Mouse (Mus musculus) heart, adult 9 months (tissue): ENCODE measurements around the gene Rasgrp1.

Experiments
- DNase-seq, 2 experiments: peaks; one replicate each; pipeline ENCODE4 v3.0.0; 2022; ENCODE audit warnings: low spot score in 2 of 2

Rasgrp1 gene

DNA sequence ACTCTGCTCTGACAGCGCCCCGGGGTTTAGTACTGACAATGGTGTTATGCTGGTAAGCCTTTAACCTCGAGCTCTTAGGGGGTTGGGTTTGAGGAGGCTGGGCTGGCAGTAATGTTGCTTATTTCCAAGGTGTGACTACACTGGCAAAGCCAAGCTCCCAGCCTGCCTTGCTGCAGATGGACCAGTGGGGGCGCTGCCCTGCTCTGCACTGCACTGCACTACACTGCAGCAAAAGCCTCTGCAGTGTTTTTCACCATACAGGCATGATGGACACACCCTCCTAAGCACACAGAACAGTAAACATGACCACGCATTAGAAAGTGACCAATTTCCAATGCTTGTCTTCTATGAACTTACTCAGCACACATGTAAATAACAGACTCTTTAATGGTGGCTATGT, 11.2 kb downstream of the Rasgrp1 start:
- DNase-seq: no peak

DNA sequence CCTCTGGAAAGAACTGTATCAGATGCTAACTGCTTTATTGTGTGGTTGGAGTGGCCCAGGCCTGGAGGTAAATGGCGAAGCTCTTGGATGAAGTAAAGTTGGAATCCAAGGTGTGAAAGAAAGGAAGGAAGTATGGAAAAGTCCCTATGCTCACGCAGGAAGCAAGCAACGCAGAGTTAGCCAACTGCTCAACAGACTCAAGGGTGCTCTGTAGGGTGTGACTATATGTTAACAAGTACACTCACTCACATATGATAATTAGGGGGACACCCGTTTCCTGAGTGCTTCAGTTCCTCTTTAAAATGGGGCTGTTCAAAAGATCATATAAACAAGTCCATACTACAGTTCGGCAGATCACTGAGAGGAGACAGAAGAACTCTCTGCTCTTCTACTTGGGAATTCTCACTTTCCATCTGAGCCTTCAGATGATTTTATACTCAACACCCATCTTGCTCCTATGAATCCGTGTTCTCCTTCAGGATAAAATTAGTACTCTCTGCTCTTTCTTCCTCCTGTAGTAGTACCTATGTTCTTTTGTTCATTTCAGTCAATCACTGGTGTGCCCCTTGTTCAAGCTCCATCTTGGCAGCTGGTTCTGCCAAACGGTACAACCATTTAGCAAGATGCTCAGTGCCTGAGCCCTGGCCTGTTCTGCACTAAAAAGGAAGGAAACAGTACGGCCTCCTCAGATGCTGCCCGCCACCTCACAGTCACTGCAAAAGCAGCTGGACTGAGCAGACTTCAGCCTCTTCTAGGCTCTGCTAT, 14.1 kb downstream of the Rasgrp1 start:
- DNase-seq: no peak

DNA sequence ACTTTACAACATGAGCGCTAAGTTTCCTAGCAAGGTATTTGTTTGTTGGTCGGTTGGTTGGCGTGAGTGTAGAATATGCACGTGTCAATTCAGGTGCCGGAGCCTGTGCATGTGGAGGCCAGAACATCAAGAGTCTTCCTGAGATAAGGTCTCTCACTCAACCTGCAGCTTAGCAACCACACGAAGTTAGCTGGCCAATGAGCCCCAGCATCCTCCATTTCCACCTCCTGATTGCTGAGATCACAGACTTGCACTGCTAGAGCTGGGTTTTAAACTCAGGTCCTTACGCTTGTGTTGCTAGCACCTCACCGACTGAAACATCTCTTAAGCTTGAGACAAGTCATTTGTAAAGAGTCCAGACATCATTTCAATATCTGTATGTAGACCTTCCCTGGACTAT, 20.4 kb downstream of the Rasgrp1 start:
- DNase-seq: no peak

GRCm38 (mm10) chr2:117321231-117321630, 21.6 kb downstream of the Rasgrp1 start:
- no peak for DNase-seq

DNA sequence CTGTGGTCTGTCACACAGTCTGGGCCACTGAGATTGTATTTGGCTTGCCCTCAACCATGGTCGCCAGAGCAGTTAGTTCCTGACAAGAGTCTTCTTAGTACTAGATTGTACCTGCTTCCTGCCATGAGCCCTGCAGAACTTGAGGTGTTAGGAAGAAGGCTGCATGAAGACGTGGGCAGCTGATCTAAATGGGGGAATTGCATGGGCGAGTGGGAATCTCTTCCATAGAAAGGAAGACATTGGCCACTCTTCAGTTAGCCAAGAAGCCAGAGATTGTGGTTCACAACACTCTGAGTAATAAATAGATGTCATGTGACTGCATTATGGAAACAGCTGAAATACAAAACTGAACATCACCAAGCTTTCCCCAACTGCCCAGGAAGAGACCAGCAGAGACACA, 23.8 kb downstream of the Rasgrp1 start:
- DNase-seq: no peak

DNA sequence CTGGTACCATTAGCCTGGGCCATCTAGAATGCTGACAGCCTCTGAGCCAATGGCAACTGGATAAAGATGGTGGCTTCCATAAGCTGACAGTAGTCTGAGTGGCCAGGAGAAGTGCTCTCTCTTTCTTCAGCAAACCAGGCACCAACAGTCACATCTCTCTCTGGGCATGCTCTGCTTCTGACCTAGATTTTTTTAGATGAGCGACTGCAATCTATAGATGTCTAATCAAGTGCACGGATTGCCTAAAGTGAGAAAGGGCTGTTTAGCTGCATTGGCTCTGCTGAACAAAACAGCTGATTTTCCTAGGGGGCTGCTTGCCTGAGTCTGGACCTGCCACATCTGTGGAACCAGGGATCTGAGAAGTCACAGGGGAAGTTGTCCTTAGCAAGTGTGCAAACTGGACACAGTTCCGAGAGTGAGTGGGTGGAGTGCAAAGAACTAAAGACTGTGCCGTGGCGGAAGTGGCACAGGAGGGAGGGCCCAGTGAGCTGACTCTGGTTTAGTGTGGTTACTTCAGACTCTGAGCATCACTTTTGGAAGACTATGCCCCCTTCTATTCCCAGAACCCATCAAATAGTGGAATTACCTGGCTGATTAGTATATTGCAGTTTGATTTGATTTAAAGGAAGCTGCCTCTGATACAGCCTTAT, 29.1 kb downstream of the Rasgrp1 start:
- DNase-seq: no peak

GRCm38 (mm10) chr2:117312441-117312895, 30.3 kb downstream of the Rasgrp1 start:
- DNase-seq: no peak

GRCm38 (mm10) chr2:117312030-117312429, 30.8 kb downstream of the Rasgrp1 start:
- no peak for DNase-seq

DNA sequence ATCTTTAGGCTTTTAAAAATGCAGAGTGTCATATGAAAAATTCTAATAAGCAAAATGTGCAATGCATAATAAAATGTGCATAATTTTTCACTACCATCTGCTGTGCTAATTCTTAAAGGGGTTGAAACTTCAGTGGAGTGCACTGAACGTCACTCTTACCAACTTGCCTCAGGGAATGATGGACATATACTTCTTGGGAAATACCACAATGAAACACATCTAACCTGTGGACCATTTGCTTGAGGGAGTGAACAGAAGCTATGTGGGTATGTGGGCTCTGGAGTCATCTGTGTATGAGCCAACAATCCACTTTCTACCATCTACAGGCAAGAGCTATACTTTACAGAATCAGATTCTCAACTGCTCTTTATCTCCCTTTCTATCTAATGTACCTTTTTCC, 31.5 kb downstream of the Rasgrp1 start:
- DNase-seq: no peak

DNA sequence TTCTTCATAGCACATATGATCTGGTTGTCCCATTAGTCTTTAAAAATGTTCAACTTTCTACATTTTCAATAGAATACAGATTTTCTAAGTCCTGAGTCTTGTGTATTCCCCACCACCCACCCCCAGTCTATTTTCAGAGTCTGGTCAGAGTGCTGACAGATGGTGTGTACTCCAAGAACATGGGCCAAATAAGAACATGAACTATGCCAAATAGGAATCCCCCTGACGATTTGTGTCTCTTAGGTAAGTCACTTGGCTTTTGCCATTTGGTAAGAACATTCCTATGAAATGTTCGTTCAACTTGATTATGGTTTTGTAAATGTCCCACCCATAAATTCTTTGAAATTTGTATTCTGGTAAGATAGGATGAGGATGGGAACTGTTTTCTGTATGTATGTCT, 33.8 kb downstream of the Rasgrp1 start:
- no peak for DNase-seq

GRCm38 (mm10) chr2:117307959-117308358, 34.8 kb downstream of the Rasgrp1 start:
- DNase-seq: no peak

- no peak for DNase-seq
Measured at GRCm38 (mm10) chr2:117304941-117305340, 37.9 kb downstream of the Rasgrp1 start.

DNA sequence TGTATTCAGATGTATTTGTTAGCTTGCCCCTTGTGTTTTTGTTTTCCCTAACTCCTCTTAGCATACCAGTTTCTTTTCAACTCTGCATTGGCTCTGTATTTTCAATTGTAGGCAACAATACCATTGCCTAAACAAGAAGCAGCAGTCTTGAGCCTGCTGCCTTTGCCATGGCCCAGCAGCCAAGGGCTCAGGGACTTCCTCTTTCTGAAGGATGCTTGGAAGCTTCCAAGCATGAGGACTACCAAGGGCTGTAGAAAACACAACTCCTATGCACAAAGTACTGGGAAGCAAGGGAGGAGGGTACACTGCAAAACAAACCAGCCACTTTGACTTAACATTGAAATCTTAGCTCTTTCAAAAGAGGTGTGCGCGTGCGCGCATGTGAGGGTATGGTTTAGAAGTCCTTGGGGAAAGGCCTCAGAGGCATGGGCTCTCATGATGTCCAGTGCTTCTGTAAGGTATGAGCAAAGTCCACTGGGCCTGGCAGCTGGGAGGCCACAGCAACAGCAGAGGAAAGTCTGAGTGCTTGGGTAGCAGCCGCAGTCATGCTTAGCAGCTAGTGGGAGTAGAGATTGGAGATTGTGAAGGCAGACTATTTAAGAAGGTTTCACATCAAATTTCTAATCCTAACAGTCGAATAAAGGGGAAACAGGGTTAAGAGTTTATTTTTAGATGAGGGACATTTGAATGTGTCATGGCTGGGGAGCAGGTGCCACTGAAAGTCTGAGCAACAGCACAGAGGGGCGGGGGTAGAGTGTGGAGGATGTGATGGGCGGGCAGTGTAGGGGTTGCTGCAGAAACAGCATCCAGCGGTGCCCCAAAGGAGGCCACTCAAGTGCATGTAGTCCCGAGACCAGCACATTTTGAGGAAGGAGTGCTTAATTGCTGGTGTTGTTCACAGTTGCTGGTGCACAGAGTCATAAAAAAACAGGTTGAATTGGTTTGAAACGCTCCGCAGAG, 39.1 kb downstream of the Rasgrp1 start:
- DNase-seq: peak in 1 of 2 experiments; percentile 11

GRCm38 (mm10) chr2:117299596-117300448, 43.0 kb downstream of the Rasgrp1 start:
- no peak for DNase-seq

GRCm38 (mm10) chr2:117288291-117288690, 54.5 kb downstream of the Rasgrp1 start:
- DNase-seq: no peak

GRCm38 (mm10) chr2:117263786-117264408, 78.9 kb downstream of the Rasgrp1 start:
- peak; percentile 18 to 32 for DNase-seq

- no peak for DNase-seq
Measured at GRCm38 (mm10) chr2:117262184-117262583, 80.6 kb downstream of the Rasgrp1 start.

GRCm38 (mm10) chr2:117257617-117258016, 85.2 kb downstream of the Rasgrp1 start:
- DNase-seq: no peak

DNA sequence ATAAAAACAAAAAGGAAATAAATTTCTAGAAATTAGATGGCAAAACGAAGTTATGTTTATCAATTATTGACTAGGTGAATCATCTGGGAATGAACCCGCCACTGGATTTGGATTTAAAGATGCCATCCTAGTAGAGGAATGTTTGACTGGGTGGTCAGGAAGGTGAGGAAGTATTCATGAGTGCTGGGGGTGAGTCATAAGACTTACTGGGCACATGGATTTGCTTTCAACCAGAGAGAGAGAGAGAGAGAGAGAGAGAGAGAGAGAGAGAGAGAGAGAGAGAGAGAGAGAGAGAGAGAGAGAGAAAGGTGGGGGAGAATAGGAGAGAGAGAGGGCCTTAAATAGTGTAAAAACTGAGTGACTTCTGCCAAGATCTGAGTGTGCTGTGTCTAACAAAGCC, 87.4 kb downstream of the Rasgrp1 start:
- DNase-seq: no peak

DNA sequence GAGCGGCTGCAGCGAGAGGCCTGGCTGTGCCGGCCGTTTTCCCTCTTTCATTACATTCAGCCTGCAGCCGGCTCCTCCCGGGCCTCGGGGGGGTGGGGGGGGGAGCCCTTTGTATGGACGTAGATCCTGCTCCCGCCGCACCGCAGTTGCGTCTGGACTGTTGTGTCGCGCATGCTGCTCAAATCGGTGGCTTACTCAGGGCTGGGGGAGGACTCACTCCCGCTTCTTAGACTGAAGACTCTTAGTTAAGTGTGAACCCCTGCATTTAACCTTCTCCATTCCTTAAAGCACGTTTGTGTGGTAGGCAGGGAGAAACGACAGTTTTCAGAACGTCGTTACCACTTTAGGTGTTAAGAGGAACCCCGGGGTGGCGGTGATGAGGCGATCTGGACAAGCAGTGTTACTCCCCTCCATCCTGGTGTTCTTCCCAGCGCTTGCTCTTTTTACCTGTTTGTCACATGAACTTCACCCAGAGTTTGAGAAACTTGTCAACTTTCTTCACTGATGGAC, 92.7 kb downstream of the Rasgrp1 start:
- DNase-seq: peak in 1 of 2 experiments; percentile 5
